Mouse (Mus musculus) 3134 (cell line): ENCODE results near the gene Stab1.

Source experiments
- DNase-seq: peaks from one replicate; pipeline ENCODE4 v3.0.0-alpha.2; 2011; ENCODE audit warnings: low spot score; ENCODE audit not compliant: insufficient read length; ENCODE audit errors: extremely low read depth

Stab1 gene

GRCm38 (mm10) chr14:31165991-31166630 is 2.3 kb downstream of the Stab1 start:
- DNase-seq: peak; percentile 50

- no peak for DNase-seq
Measured at GRCm38 (mm10) chr14:31165458-31165857, 3.0 kb downstream of the Stab1 start.

- no peak for DNase-seq
Measured at GRCm38 (mm10) chr14:31165010-31165409, 3.4 kb downstream of the Stab1 start.

- no peak for DNase-seq
Measured at GRCm38 (mm10) chr14:31164067-31164466, 4.4 kb downstream of the Stab1 start.

- DNase-seq: no peak
Measured at GRCm38 (mm10) chr14:31161638-31162037, 6.8 kb downstream of the Stab1 start.

GRCm38 (mm10) chr14:31161191-31161590 is 7.2 kb downstream of the Stab1 start:
- DNase-seq: no peak

- DNase-seq: peak; percentile 34
Measured at GRCm38 (mm10) chr14:31160196-31161150, 8.0 kb downstream of the Stab1 start.

GRCm38 (mm10) chr14:31145694-31146093 is 22.7 kb downstream of the Stab1 start:
- DNase-seq: no peak

- DNase-seq: no peak
Measured at GRCm38 (mm10) chr14:31141011-31141410, 27.4 kb downstream of the Stab1 start.

- no peak for DNase-seq
Measured at GRCm38 (mm10) chr14:31140141-31140540, 28.3 kb downstream of the Stab1 start.

- DNase-seq: peak; percentile 46
Measured at GRCm38 (mm10) chr14:31139666-31140065, 28.8 kb downstream of the Stab1 start.

- DNase-seq: no peak
Measured at GRCm38 (mm10) chr14:31138897-31139429, 29.5 kb downstream of the Stab1 start.

- DNase-seq: no peak
Measured at GRCm38 (mm10) chr14:31138219-31138896, 30.1 kb downstream of the Stab1 start.

GRCm38 (mm10) chr14:31137791-31138190 is 30.6 kb downstream of the Stab1 start:
- DNase-seq: no peak

GRCm38 (mm10) chr14:31137281-31137595 is 31.2 kb downstream of the Stab1 start:
- no peak for DNase-seq

GRCm38 (mm10) chr14:31136411-31137280 is 31.8 kb downstream of the Stab1 start:
- DNase-seq: no peak

GRCm38 (mm10) chr14:31135495-31136410 is 32.7 kb downstream of the Stab1 start:
- DNase-seq: no peak

GRCm38 (mm10) chr14:31134015-31135000 is 34.1 kb downstream of the Stab1 start:
- DNase-seq: no peak
